Mouse (Mus musculus): ENCODE results near the gene Olfr175-ps1. TPM values are rescaled to one million over a fixed set of nuclear protein-coding genes. Genes with fewer than 3 reads are reported as not detected.

The Olfr175-ps1 gene
- not detected for total RNA-seq (2022)

DNA sequence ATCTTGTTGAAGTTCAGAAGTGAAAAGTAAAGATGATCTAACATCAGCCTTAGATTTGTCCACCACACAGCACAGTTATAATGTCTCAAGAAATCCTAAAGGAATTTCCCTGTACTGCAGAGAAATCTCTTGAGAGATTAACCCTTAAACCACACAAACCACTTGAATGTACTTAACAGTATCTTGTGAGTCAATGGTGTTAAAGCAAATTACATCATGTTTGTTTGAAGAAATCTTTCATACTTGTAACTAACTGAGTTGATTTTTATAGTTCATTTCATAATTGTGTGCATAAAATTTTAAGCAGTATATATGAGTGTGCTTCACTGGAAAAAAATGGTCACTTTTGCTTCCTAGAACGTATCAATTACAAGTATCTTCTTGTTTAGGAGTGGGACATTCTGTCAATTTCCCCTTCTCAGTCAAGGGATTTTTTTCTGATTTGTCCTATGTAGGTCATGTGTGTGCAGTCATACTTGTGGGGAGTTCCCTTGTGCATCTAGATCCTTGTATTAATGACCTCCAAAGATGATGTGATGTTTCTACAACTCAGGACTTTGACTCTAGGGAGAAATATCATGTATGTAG lies at the start of gene Olfr175-ps1:
Gene Olfr175-ps1 (minus strand): TSS at position 51 of the 588 bp plus-strand sequence.
- no peak for DNase-seq

DNA sequence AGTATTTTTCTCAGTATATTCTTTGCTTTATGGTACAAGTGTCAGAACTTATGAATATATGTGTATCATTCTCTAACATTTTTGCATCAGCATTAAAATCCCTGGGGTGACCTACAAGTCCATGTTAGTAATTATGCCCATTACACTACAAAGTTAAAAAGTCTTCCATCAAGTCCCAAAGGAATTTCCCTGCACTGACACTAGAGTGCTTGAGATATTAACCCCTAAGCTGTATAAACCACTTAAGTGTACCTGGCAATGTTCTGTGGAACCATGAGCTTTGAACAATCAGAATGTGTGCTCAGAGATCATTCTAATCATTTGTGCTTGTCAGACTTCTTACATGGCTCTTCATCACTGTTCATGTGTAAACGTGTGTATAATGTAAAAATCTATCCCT lies 48.1 kb upstream of the Olfr175-ps1 start, which contains the start of gene Olfr177:
Gene Olfr177 (minus strand): TSS at position 101 of the 400 bp plus-strand sequence.
- DNase-seq: no peak

DNA sequence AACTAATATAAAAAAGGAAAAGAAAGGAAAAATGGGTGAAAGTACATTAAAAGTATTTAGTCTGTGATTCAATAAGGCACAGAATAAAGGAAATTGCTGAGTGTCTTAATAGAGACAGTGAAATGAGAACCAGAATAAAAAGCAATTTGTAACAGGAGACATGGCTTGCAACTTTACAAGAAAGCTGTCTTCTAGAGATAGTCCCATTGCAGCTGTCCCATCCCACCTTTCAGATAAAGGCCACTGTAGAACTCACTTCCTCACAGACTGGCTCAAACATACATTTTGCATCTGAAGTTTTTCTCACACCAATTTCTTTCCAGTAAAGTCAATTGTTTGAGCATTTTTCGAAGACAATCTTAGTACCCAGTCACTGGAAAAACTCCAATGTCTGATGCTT lies 34.9 kb upstream of the Olfr175-ps1 start:
- no peak for DNase-seq

DNA sequence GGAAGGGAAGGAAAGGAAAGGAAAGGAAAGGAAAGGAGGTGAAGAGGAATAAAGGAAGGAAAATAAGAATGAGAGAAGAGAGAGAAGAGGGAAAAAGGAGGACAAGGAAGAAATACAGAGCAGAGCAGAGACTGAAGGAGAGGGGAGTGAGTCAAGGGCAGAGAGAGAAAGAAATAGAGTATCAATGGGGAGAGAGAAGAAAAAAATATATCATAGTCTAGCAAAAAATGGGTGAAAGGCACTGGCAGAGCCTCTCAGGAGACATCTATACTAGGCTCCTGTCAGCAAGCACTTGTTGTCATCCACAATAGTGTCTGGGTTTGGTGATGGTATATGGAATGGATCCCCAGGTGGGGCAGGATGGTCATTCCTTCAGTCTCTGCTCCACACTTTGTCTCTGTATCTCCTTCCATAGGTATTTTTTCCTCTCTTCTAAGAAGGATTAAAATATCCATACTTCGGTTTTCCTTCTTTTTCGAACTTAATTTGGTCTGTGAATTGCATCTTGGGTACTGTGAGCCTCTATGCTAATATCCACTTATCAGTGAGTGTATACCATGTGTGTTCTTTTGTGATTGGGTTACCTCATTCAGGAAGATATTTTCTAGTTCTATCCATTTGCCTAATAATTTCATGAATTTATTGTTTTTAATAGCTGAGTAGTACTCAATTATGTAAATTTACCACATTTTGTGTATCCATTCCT lies 33.6 kb upstream of the Olfr175-ps1 start:
- DNase-seq: no peak

DNA sequence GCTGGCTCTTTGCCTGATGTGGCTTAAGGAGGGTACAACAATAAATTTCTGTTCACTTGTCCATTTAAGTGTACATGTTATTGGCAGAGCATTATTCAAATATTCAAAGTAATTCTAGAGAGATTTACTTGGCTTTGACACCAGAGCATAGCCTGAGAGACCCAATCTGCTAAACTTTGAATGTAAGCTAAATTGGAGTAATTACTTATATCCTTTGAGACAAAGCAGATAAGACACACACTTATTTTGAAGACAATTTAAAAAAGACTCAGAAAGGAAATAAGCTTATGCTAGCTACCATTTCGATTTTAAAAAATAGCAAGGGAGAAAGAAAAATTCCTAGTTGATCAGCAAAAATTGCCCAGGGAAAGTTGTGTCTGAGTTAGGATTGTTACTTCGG lies 26.4 kb downstream of the Olfr175-ps1 start, which contains the start of gene Olfr173:
Gene Olfr173 (minus strand): TSS at position 101 of the 400 bp plus-strand sequence.
- no peak for DNase-seq

Other genes with a start within 250 kb of the Olfr175-ps1 start
- not detected for gene Gm813, start 209.8 kb downstream of the Olfr175-ps1 start, total RNA-seq (2022)
- not detected for gene E330017A01Rik, start 188.0 kb downstream of the Olfr175-ps1 start, total RNA-seq (2022)
- gene Cpox, start 156.5 kb downstream of the Olfr175-ps1 start, total RNA-seq (2022): 10 to 100 TPM; 20.3 to 28.0 (median 21.7) TPM
- gene Gpr15, start 107.7 kb downstream of the Olfr175-ps1 start, total RNA-seq (2022): not detected
- gene Cldnd1, start 98.9 kb downstream of the Olfr175-ps1 start, total RNA-seq (2022): 10 to 100 TPM; 47.0 to 70.2 (median 58.4) TPM
- gene Olfr172, start 63.6 kb downstream of the Olfr175-ps1 start, total RNA-seq (2022): not detected
- not detected for gene Olfr173, start 26.5 kb downstream of the Olfr175-ps1 start, total RNA-seq (2022)
- not detected for gene Olfr177, start 48.0 kb upstream of the Olfr175-ps1 start, total RNA-seq (2022)
- not detected for gene Olfr178, start 65.3 kb upstream of the Olfr175-ps1 start, total RNA-seq (2022)
- not detected for gene Olfr181, start 102.0 kb upstream of the Olfr175-ps1 start, total RNA-seq (2022)
- not detected for gene Olfr180, start 102.6 kb upstream of the Olfr175-ps1 start, total RNA-seq (2022)
- gene Olfr183, start 168.6 kb upstream of the Olfr175-ps1 start, total RNA-seq (2022): not detected
- not detected for gene Olfr186, start 203.5 kb upstream of the Olfr175-ps1 start, total RNA-seq (2022)
- not detected for gene Olfr187, start 213.0 kb upstream of the Olfr175-ps1 start, total RNA-seq (2022)